Mouse (Mus musculus): ENCODE measurements at regions not wholly inside any gene's neighbourhood (a gene's known extent, or its start where the extent isn't known, plus 50 kb on each side); places are given as distances from the start of the nearest gene placed in this dataset.

GRCm38 (mm10) chr8:96350531-96351069, 462.3 kb upstream of the Got2 start:
- intact Hi-C loops (cut with DNase I) = no loop called here
- no peak for DNase-seq

- DNase-seq = no peak
These were observed 461.2 kb upstream of the Got2 start for GRCm38 (mm10) chr8:96349503-96349902.

GRCm38 (mm10) chr8:96340702-96341101, 452.4 kb upstream of the Got2 start:
- intact Hi-C loops (cut with DNase I) = no loop called here
- no peak for DNase-seq

More at GRCm38 (mm10) chr8:96349503-96349902, 461.2 kb upstream of the Got2 start:
- intact Hi-C loops (cut with DNase I) = no loop called here

- intact Hi-C loops (cut with DNase I) = loop anchor here (2.0 to 10.0 kb wide), 2 partner anchors 88 to 344 kb away; no protein-coding TSS in a partner anchor
- peak in 1 of 2 experiments; percentile 41 for DNase-seq
These were observed 430.0 kb upstream of the Got2 start for GRCm38 (mm10) chr8:96318367-96318766.

GRCm38 (mm10) chr8:96308989-96309718, 420.8 kb upstream of the Got2 start:
- intact Hi-C loops (cut with DNase I) = no loop called here
- DNase-seq = no peak

GRCm38 (mm10) chr8:96296643-96297042, 408.3 kb upstream of the Got2 start:
- intact Hi-C loops (cut with DNase I) = no loop called here

GRCm38 (mm10) chr8:96290740-96291139, 402.4 kb upstream of the Got2 start:
- no peak for DNase-seq
- intact Hi-C loops (cut with DNase I) = no loop called here

More at GRCm38 (mm10) chr8:96296643-96297042, 408.3 kb upstream of the Got2 start:
- DNase-seq = no peak

GRCm38 (mm10) chr8:96289519-96289918, 401.2 kb upstream of the Got2 start:
- intact Hi-C loops (cut with DNase I) = no loop called here
- DNase-seq = no peak

GRCm38 (mm10) chr8:96288525-96288924, 400.2 kb upstream of the Got2 start:
- no peak for DNase-seq
- intact Hi-C loops (cut with DNase I) = no loop called here

GRCm38 (mm10) chr8:96277479-96278138, 389.3 kb upstream of the Got2 start:
- DNase-seq = no peak
- intact Hi-C loops (cut with DNase I) = no loop called here

- intact Hi-C loops (cut with DNase I) = no loop called here
- no peak for DNase-seq
These were observed 388.7 kb upstream of the Got2 start for GRCm38 (mm10) chr8:96277058-96277457.

GRCm38 (mm10) chr8:96256294-96256693, 367.9 kb upstream of the Got2 start:
- intact Hi-C loops (cut with DNase I) = no loop called here
- no peak for DNase-seq

- intact Hi-C loops (cut with DNase I) = no loop called here
- DNase-seq = no peak
These were observed 367.5 kb upstream of the Got2 start for GRCm38 (mm10) chr8:96255811-96256210.

GRCm38 (mm10) chr8:96246017-96246416, 357.7 kb upstream of the Got2 start:
- intact Hi-C loops (cut with DNase I) = no loop called here

GRCm38 (mm10) chr8:96244549-96245152, 356.3 kb upstream of the Got2 start:
- no peak for DNase-seq
- intact Hi-C loops (cut with DNase I) = no loop called here

More at GRCm38 (mm10) chr8:96246017-96246416, 357.7 kb upstream of the Got2 start:
- DNase-seq = peak; percentile 13 to 15

- DNase-seq = no peak
- intact Hi-C loops (cut with DNase I) = no loop called here
These were observed 350.1 kb upstream of the Got2 start for GRCm38 (mm10) chr8:96238406-96238805.

GRCm38 (mm10) chr8:96237940-96238339, 349.6 kb upstream of the Got2 start:
- intact Hi-C loops (cut with DNase I) = no loop called here
- no peak for DNase-seq

- DNase-seq = peak; percentile 14 to 60
- intact Hi-C loops (cut with DNase I) = loop anchor here (2.0 kb wide), 1 partner anchor 88 kb away; no protein-coding TSS in a partner anchor
These were observed 342.1 kb upstream of the Got2 start for GRCm38 (mm10) chr8:96230412-96230811.
